Mouse (Mus musculus): ENCODE measurements around the gene Cdk2. TPM values are rescaled to one million over a fixed set of nuclear protein-coding genes. Genes with fewer than 3 reads are reported as not detected.

The Cdk2 gene
- total RNA-seq, 2 experiments from 2014 or later = 18.9 to 19.9 TPM

GRCm38 (mm10) chr10:128664808-128665207 is 40.0 kb downstream of the Cdk2 start:
- DNase-seq = no peak
- intact Hi-C loops (cut with DNase I) = no loop called here

GRCm38 (mm10) chr10:128663441-128664220 is 41.2 kb downstream of the Cdk2 start:
- DNase-seq = no peak
- intact Hi-C loops (cut with DNase I) = no loop called here

- intact Hi-C loops (cut with DNase I) = no loop called here
- DNase-seq = no peak
Measured at GRCm38 (mm10) chr10:128662465-128662864, 42.4 kb downstream of the Cdk2 start.

- DNase-seq = no peak
- intact Hi-C loops (cut with DNase I) = no loop called here
Measured at GRCm38 (mm10) chr10:128659490-128659889, 45.3 kb downstream of the Cdk2 start.

- intact Hi-C loops (cut with DNase I) = no loop called here
Measured at GRCm38 (mm10) chr10:128657844-128658243, 47.0 kb downstream of the Cdk2 start.

GRCm38 (mm10) chr10:128656731-128657130 is 48.1 kb downstream of the Cdk2 start:
- intact Hi-C loops (cut with DNase I) = no loop called here
- DNase-seq = no peak

More at GRCm38 (mm10) chr10:128657844-128658243, 47.0 kb downstream of the Cdk2 start:
- no peak for DNase-seq

DNA sequence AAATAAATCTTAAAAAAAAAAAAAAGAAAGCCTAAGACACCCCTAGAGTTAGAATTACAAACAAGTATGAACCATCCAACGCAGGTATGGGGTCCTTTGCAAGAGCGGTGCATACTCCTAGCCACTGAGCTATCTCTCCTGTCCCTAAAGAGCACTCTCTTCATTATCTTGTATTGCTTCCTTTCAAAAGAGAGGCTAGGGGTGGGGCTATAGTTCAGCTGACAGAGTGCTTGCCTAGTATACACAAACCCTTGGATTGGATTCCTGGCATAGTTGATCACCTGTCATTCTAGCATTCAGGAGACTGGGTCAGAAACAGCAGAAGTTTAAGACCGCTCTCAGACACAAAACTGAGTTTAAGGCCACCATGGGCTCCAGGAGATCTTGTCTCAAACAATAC is 49.6 kb downstream of the Cdk2 start:
- no peak for DNase-seq
- intact Hi-C loops (cut with DNase I) = no loop called here

DNA sequence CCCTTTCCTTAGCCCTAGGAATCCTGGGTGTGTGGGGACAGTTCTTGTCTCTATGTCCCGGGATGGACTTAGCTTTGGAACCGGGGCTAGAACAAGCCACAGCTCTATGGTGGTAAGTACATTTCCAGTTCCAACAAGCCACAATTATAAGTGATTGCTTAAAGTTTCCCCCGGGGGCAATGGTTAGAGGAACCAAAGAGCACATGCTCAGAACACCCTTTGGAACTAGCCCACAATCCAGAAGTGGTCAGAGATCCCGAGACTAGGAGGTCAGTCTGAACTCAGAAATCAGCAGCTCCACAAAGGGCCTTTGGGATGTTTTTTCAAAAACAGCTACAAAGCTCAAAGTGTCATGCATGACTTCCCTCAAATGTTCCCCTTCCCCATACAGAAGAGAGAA is 51.0 kb downstream of the Cdk2 start:
- no peak for DNase-seq
- intact Hi-C loops (cut with DNase I) = no loop called here

Other genes with a start within 250 kb of the Cdk2 start
- gene Smarcc2, start 245.8 kb downstream of the Cdk2 start, total RNA-seq (2021) = 10 to 100 TPM; 76.6 to 80.5 TPM
- 100 to 1,000 TPM; 357 to 392 TPM for gene Myl6, start 210.9 kb downstream of the Cdk2 start, total RNA-seq (2021)
- 1 to 10 TPM; 3.3 to 4.3 TPM for gene Myl6b, start 206.3 kb downstream of the Cdk2 start, total RNA-seq (2021)
- gene Esyt1, start 179.2 kb downstream of the Cdk2 start, total RNA-seq (2021) = 10 to 100 TPM; 22.3 to 23.6 TPM
- gene Zc3h10, start 157.3 kb downstream of the Cdk2 start, total RNA-seq (2021) = 1 to 10 TPM; 7.0 to 8.4 TPM
- gene Rpl41, start 155.7 kb downstream of the Cdk2 start, total RNA-seq (2021) = 1,000 to 10,000 TPM; 1,645 to 1,937 TPM
- gene Pa2g4, start 139.0 kb downstream of the Cdk2 start, total RNA-seq (2021) = 10 to 100 TPM; 48.4 to 51.6 TPM
- gene Erbb3, start 115.4 kb downstream of the Cdk2 start, total RNA-seq (2021) = 1 to 10 TPM; 6.8 to 7.8 TPM
- gene Rps26, start 78.3 kb downstream of the Cdk2 start, total RNA-seq (2021) = 100 to 1,000 TPM; 264 to 297 TPM
- 1 to 10 TPM; 1.3 to 1.5 TPM for gene Ikzf4, start 59.0 kb downstream of the Cdk2 start, total RNA-seq (2021)
- gene Suox, start 31.0 kb downstream of the Cdk2 start, total RNA-seq (2021) = 10 to 100 TPM; 17.3 to 17.4 TPM
- 10 to 100 TPM; 66.5 to 71.8 TPM for gene Rab5b, start 8.8 kb downstream of the Cdk2 start, total RNA-seq (2021)
- under 1 TPM; 0.66 to 0.93 TPM for gene Pmel, start 836 bp downstream of the Cdk2 start, total RNA-seq (2021)
- gene Dgka, start 39.8 kb upstream of the Cdk2 start, total RNA-seq (2021) = 10 to 100 TPM; 12.4 to 15.7 TPM
- gene Pym1, start 42.9 kb upstream of the Cdk2 start, total RNA-seq (2021) = 1 to 10 TPM; 8.5 to 9.0 TPM
- 1 to 10 TPM; 4.5 to 5.8 TPM for gene Mmp19, start 85.9 kb upstream of the Cdk2 start, total RNA-seq (2021)
- 10 to 100 TPM; 37.9 to 38.7 TPM for gene Dnajc14, start 99.0 kb upstream of the Cdk2 start, total RNA-seq (2021)
- 10 to 100 TPM in 1 of 2 experiments, 1 to 10 TPM in 1; 8.6 to 11.1 TPM for gene Tmem198b, start 99.3 kb upstream of the Cdk2 start, total RNA-seq (2021)
- 10 to 100 TPM; 40.9 to 44.9 TPM for gene Sarnp, start 112.3 kb upstream of the Cdk2 start, total RNA-seq (2021)
- 10 to 100 TPM in 1 of 2 experiments, 1 to 10 TPM in 1; 6.5 to 10.2 TPM for gene Ormdl2, start 116.6 kb upstream of the Cdk2 start, total RNA-seq (2021)
- gene Gdf11, start 186.7 kb upstream of the Cdk2 start, total RNA-seq (2021) = 1 to 10 TPM; 2.8 TPM
- gene Cd63, start 196.0 kb upstream of the Cdk2 start, total RNA-seq (2021) = 100 to 1,000 TPM; 127 to 131 TPM
- 1 to 10 TPM; 8.6 to 9.5 TPM for gene Rdh5, start 217.9 kb upstream of the Cdk2 start, total RNA-seq (2021)
- 100 to 1,000 TPM; 177 to 183 TPM for gene Bloc1s1, start 219.0 kb upstream of the Cdk2 start, total RNA-seq (2021)
- 100 to 1,000 TPM; 163 to 167 TPM for gene Itga7, start 228.8 kb upstream of the Cdk2 start, total RNA-seq (2021)